Mouse (Mus musculus): ENCODE measurements at regions not wholly inside any gene's neighbourhood (a gene's known extent, or its start where the extent isn't known, plus 50 kb on each side); places are given as distances from the start of the nearest gene placed in this dataset.

GRCm38 (mm10) chr12:117414020-117414419 lies 102.3 kb upstream of the Rapgef5 start:
- Histone ChIP-seq H3K36me3 (no peaks in the 10 kb centered on the region), H3K27me3 (no peaks in the 10 kb centered on the region), H3K27ac (no peak overlapping the region), H3K4me1 (peaks cover 14% of the 10 kb centered on the region; the same call in 1 of the 2 replicates), H3K4me2 (replicated peaks) (no peak overlapping the region), H3K9ac (no peak overlapping the region), H3K4me3 (no peak overlapping the region), H3K9me3 (replicated peaks) (no peaks in the 10 kb centered on the region)
- WGBS: 87% methylated on average over 2 of the region's 2 CpGs
- ATAC-seq (ENCODE audit: low FRiP score): no peak

- peaks cover 14% of the 10 kb centered on the region; the same call in 1 of the 2 replicates for H3K4me1 ChIP-seq
- no peaks in the 10 kb centered on the region for H3K36me3 ChIP-seq
- no peak overlapping the region for H3K4me2 ChIP-seq (replicated peaks)
- no peaks in the 10 kb centered on the region for H3K9me3 ChIP-seq (replicated peaks)
- WGBS: 77% methylated on average over 2 of the region's 2 CpGs
- H3K4me3 ChIP-seq: no peak overlapping the region
- no peak overlapping the region for H3K9ac ChIP-seq
- H3K27ac ChIP-seq: no peak overlapping the region
- H3K27me3 ChIP-seq: no peaks in the 10 kb centered on the region
- ATAC-seq (ENCODE audit: low FRiP score): no peak
Observed at GRCm38 (mm10) chr12:117415146-117415545, 101.1 kb upstream of the Rapgef5 start.

GRCm38 (mm10) chr12:117417991-117418390 lies 98.3 kb upstream of the Rapgef5 start:
- Histone ChIP-seq H3K27me3 (no peaks in the 10 kb centered on the region), H3K9ac (no peak overlapping the region), H3K9me3 (replicated peaks) (no peaks in the 10 kb centered on the region), H3K4me1 (peaks cover 4% of the 10 kb centered on the region; the same call in 1 of the 2 replicates), H3K27ac (no peak overlapping the region), H3K4me2 (replicated peaks) (no peak overlapping the region), H3K4me3 (no peak overlapping the region), H3K36me3 (no peaks in the 10 kb centered on the region)
- 89% methylated on average over 4 of the region's 4 CpGs for WGBS
- ATAC-seq (ENCODE audit: low FRiP score): no peak

- no peak overlapping the region for H3K27ac ChIP-seq
- no peaks in the 10 kb centered on the region for H3K36me3 ChIP-seq
- H3K4me2 ChIP-seq (replicated peaks): no peak overlapping the region
- WGBS: 91% methylated on average over 7 of the region's 7 CpGs
- H3K9ac ChIP-seq: no peak overlapping the region
- no peaks in the 10 kb centered on the region for H3K9me3 ChIP-seq (replicated peaks)
- no peak for ATAC-seq (ENCODE audit: low FRiP score)
- H3K4me1 ChIP-seq: no peaks in the 10 kb centered on the region
- no peak overlapping the region for H3K4me3 ChIP-seq
- no peaks in the 10 kb centered on the region for H3K27me3 ChIP-seq
Observed at GRCm38 (mm10) chr12:117422315-117422978, 93.8 kb upstream of the Rapgef5 start.

- no peak overlapping the region for H3K4me3 ChIP-seq
- no peak overlapping the region for H3K9ac ChIP-seq
- H3K4me1 ChIP-seq: no peaks in the 10 kb centered on the region
- H3K36me3 ChIP-seq: no peaks in the 10 kb centered on the region
- 68% methylated on average over 9 of the region's 9 CpGs for WGBS
- ATAC-seq (ENCODE audit: low FRiP score): peak; percentile 43; the same call in 1 of the 2 replicates
- H3K4me2 ChIP-seq (replicated peaks): no peak overlapping the region
- H3K27me3 ChIP-seq: no peaks in the 10 kb centered on the region
- H3K9me3 ChIP-seq (replicated peaks): no peaks in the 10 kb centered on the region
- H3K27ac ChIP-seq: 0 out of 2 replicates have a peak overlapping the region, but pooled peaks have one; percentile 5
Observed at GRCm38 (mm10) chr12:117425363-117426031, 90.8 kb upstream of the Rapgef5 start.

- no peaks in the 10 kb centered on the region for H3K27me3 ChIP-seq
- ATAC-seq (ENCODE audit: low FRiP score): 0 out of 2 replicates have a peak, but pooled peaks have one; percentile 32
- WGBS: 44% methylated on average over 1 of the region's 1 CpGs
Observed at GRCm38 (mm10) chr12:117427431-117427830, 88.8 kb upstream of the Rapgef5 start.

GRCm38 (mm10) chr12:117430886-117431285 lies 85.4 kb upstream of the Rapgef5 start:
- ATAC-seq (ENCODE audit: low FRiP score): no peak

More at GRCm38 (mm10) chr12:117427431-117427830, 88.8 kb upstream of the Rapgef5 start:
- Histone ChIP-seq H3K4me1 (no peaks in the 10 kb centered on the region), H3K9me3 (replicated peaks) (no peaks in the 10 kb centered on the region), H3K36me3 (no peaks in the 10 kb centered on the region), H3K9ac (no peak overlapping the region), H3K4me3 (no peak overlapping the region), H3K4me2 (replicated peaks) (no peak overlapping the region), H3K27ac (no peak overlapping the region)

GRCm38 (mm10) chr12:117432788-117433187 lies 83.5 kb upstream of the Rapgef5 start:
- no peak overlapping the region for H3K9ac ChIP-seq
- H3K36me3 ChIP-seq: no peaks in the 10 kb centered on the region
- no peaks in the 10 kb centered on the region for H3K4me1 ChIP-seq
- no peak overlapping the region for H3K4me3 ChIP-seq
- 76% methylated on average over 1 of the region's 1 CpGs for WGBS
- no peak for ATAC-seq (ENCODE audit: low FRiP score)
- H3K9me3 ChIP-seq (replicated peaks): no peaks in the 10 kb centered on the region
- no peak overlapping the region for H3K4me2 ChIP-seq (replicated peaks)
- H3K27ac ChIP-seq: no peak overlapping the region
- H3K27me3 ChIP-seq: no peaks in the 10 kb centered on the region

More at GRCm38 (mm10) chr12:117430886-117431285, 85.4 kb upstream of the Rapgef5 start:
- Histone ChIP-seq H3K4me1 (no peaks in the 10 kb centered on the region), H3K9ac (no peak overlapping the region), H3K36me3 (no peaks in the 10 kb centered on the region), H3K27ac (no peak overlapping the region), H3K4me2 (replicated peaks) (no peak overlapping the region), H3K9me3 (replicated peaks) (no peaks in the 10 kb centered on the region), H3K4me3 (no peak overlapping the region), H3K27me3 (no peaks in the 10 kb centered on the region)
- WGBS: 89% methylated on average over 4 of the region's 4 CpGs

GRCm38 (mm10) chr12:117437011-117437410 lies 79.3 kb upstream of the Rapgef5 start:
- ATAC-seq (ENCODE audit: low FRiP score): no peak
- H3K4me3 ChIP-seq: no peak overlapping the region
- H3K27ac ChIP-seq: no peak overlapping the region
- no peaks in the 10 kb centered on the region for H3K4me1 ChIP-seq
- 72% methylated on average over 4 of the region's 4 CpGs for WGBS
- H3K27me3 ChIP-seq: no peaks in the 10 kb centered on the region
- no peaks in the 10 kb centered on the region for H3K36me3 ChIP-seq
- H3K9me3 ChIP-seq (replicated peaks): no peaks in the 10 kb centered on the region
- H3K4me2 ChIP-seq (replicated peaks): no peak overlapping the region
- H3K9ac ChIP-seq: no peak overlapping the region

- H3K4me2 ChIP-seq (replicated peaks): no peak overlapping the region
- ATAC-seq (ENCODE audit: low FRiP score): no peak
- H3K27ac ChIP-seq: no peak overlapping the region
- H3K4me1 ChIP-seq: no peaks in the 10 kb centered on the region
- no peak overlapping the region for H3K4me3 ChIP-seq
- H3K9me3 ChIP-seq (replicated peaks): no peaks in the 10 kb centered on the region
- H3K9ac ChIP-seq: no peak overlapping the region
- H3K36me3 ChIP-seq: no peaks in the 10 kb centered on the region
- 76% methylated on average over 11 of the region's 11 CpGs for WGBS
- H3K27me3 ChIP-seq: no peaks in the 10 kb centered on the region
Observed at GRCm38 (mm10) chr12:117439015-117439605, 77.2 kb upstream of the Rapgef5 start.

GRCm38 (mm10) chr12:117444247-117444989 lies 71.9 kb upstream of the Rapgef5 start:
- no peak overlapping the region for H3K4me3 ChIP-seq
- H3K9me3 ChIP-seq (replicated peaks): no peaks in the 10 kb centered on the region
- H3K36me3 ChIP-seq: no peaks in the 10 kb centered on the region
- peaks cover 13% of the 10 kb centered on the region for H3K4me1 ChIP-seq
- H3K4me2 ChIP-seq (replicated peaks): no peak overlapping the region
- 85% methylated on average over 4 of the region's 4 CpGs for WGBS
- no peak overlapping the region for H3K9ac ChIP-seq
- no peak for ATAC-seq (ENCODE audit: low FRiP score)
- H3K27me3 ChIP-seq: no peaks in the 10 kb centered on the region
- no peak overlapping the region for H3K27ac ChIP-seq

- Histone ChIP-seq H3K9ac (no peak overlapping the region), H3K9me3 (replicated peaks) (no peaks in the 10 kb centered on the region), H3K27ac (no peak overlapping the region), H3K4me3 (0 out of 2 replicates have a peak overlapping the region, but pooled peaks have one; percentile 1), H3K27me3 (no peaks in the 10 kb centered on the region), H3K4me2 (replicated peaks) (peak overlapping the region; percentile 43), H3K36me3 (no peaks in the 10 kb centered on the region), H3K4me1 (peaks cover 13% of the 10 kb centered on the region)
- 18% methylated on average over 10 of the region's 10 CpGs for WGBS
- ATAC-seq (ENCODE audit: low FRiP score): peak; percentile 50; the same call in 1 of the 2 replicates
Observed at GRCm38 (mm10) chr12:117447223-117447622, 69.1 kb upstream of the Rapgef5 start.

Measured in hindbrain, embryonic 12.5 days (tissue).